Mouse (Mus musculus) adrenal gland, postnatal 4 days (tissue): ENCODE measurements around the gene Sh3bp2. TPM values are rescaled to one million over a fixed set of nuclear protein-coding genes. Genes with fewer than 3 reads are reported as not detected.
"Not testable (repeated sequence)": the region's sequence is repeated elsewhere in the genome, so short reads cannot be mapped to it uniquely, and the experiment has no call there.

ENCODE experiments used
- DNase-seq, 2 experiments: peaks; one replicate each; pipeline ENCODE4 v3.0.0; 2021 to 2022; ENCODE audit warnings: low spot score in 2 of 2, mixed read lengths in 2 of 2
- total RNA-seq, 2 experiments: library from RNA; stranded (reverse); gene quantifications; 2 replicates each; pipeline ENCODE4 v1.2.3; 2021

The Sh3bp2 gene
- total RNA-seq, 2 experiments from 2014 or later, result 10.7 to 14.5 TPM

GRCm38 (mm10) chr5:34565545-34566283, 40.1 kb downstream of the Sh3bp2 start:
- no peak for DNase-seq

- no peak for DNase-seq
Measured at GRCm38 (mm10) chr5:34571551-34571950, 45.9 kb downstream of the Sh3bp2 start.

- not testable (repeated sequence) for DNase-seq
Measured at GRCm38 (mm10) chr5:34572568-34572967, 46.9 kb downstream of the Sh3bp2 start.

GRCm38 (mm10) chr5:34573268-34574221, 47.9 kb downstream of the Sh3bp2 start, which contains the start of gene Add1:
Gene Add1 (plus strand): TSS chr5:34573664.
- DNase-seq, result peak; percentile 91 to 95

- DNase-seq, result no peak
Measured at GRCm38 (mm10) chr5:34574721-34575120, 49.1 kb downstream of the Sh3bp2 start.

- no peak for DNase-seq
Measured at GRCm38 (mm10) chr5:34576286-34576685, 50.6 kb downstream of the Sh3bp2 start.

- no peak for DNase-seq
Measured at GRCm38 (mm10) chr5:34578038-34578655, 52.5 kb downstream of the Sh3bp2 start.

- no peak for DNase-seq
Measured at GRCm38 (mm10) chr5:34579377-34579776, 53.7 kb downstream of the Sh3bp2 start.

GRCm38 (mm10) chr5:34581671-34582313, 56.2 kb downstream of the Sh3bp2 start:
- not testable (repeated sequence) for DNase-seq

GRCm38 (mm10) chr5:34582314-34582675, 56.7 kb downstream of the Sh3bp2 start:
- no peak for DNase-seq

GRCm38 (mm10) chr5:34585216-34585615, 59.6 kb downstream of the Sh3bp2 start:
- no peak for DNase-seq

GRCm38 (mm10) chr5:34587881-34588280, 62.2 kb downstream of the Sh3bp2 start:
- no peak for DNase-seq

- no peak for DNase-seq
Measured at GRCm38 (mm10) chr5:34590059-34590458, 64.4 kb downstream of the Sh3bp2 start.

- DNase-seq, result no peak
Measured at GRCm38 (mm10) chr5:34590702-34591101, 65.1 kb downstream of the Sh3bp2 start.

- no peak for DNase-seq
Measured at GRCm38 (mm10) chr5:34591388-34592004, 65.9 kb downstream of the Sh3bp2 start.

- DNase-seq, result not testable (repeated sequence)
Measured at GRCm38 (mm10) chr5:34592224-34592623, 66.6 kb downstream of the Sh3bp2 start.

GRCm38 (mm10) chr5:34592666-34593065, 67.0 kb downstream of the Sh3bp2 start:
- DNase-seq, result no peak

- no peak for DNase-seq
Measured at GRCm38 (mm10) chr5:34593202-34593727, 67.6 kb downstream of the Sh3bp2 start.

- DNase-seq, result no peak
Measured at GRCm38 (mm10) chr5:34604576-34604975, 78.9 kb downstream of the Sh3bp2 start.
